Mouse (Mus musculus): ENCODE results near the gene Lrp6.

DNA sequence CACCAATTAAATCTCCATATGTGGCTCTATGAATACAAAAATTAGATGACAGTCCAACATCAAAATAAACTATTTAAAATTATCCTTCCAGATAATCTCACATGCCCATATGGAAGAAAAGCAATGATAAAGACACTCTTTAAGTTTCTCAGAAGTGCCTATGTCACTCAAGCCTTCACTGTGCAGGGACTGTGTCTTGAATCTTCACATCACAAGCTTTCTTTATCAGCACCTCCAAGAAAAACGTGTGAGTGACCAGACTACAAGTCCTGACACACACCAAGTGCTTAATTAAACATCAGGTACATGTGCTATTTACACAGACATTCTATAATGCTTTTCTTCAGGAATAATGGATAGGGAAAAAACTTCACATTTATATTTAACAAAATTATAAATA is 34.8 kb downstream of the Lrp6 start:
- TF ChIP-seq CTCF (conservative IDR thresholded peaks at IDR 0.05; ENCODE audit: low read length) (no peak), NANOG (IDR thresholded peaks at IDR 0.05; ENCODE audit: borderline replicate concordance, low read length) (no peak), POU5F1 (IDR thresholded peaks at IDR 0.05; ENCODE audit: borderline replicate concordance, low read length) (no peak)
